Mouse (Mus musculus) thymus, adult 2 months (tissue): ENCODE results near the gene Xndc1.

ENCODE experiments used
- CTCF ChIP-seq: fragments of 200-500 bp; IDR thresholded peaks from 2 replicates; pipeline ENCODE4 v1.5.1; 2012; ENCODE audit warnings: mild to moderate bottlenecking, control low read depth, low read length, moderate library complexity, borderline replicate concordance; ENCODE audit not compliant: control insufficient read depth, poor library complexity, insufficient read depth; ENCODE audit errors: extremely low read depth
- POLR2A ChIP-seq: fragments of 200-500 bp; IDR thresholded peaks from 2 replicates; pipeline ENCODE4 v1.6.1; 2012; ENCODE audit warnings: mild to moderate bottlenecking, low read length, control low read depth, moderate library complexity; ENCODE audit not compliant: control insufficient read depth, poor library complexity, insufficient read depth; ENCODE audit errors: extremely low read depth

- TF ChIP-seq CTCF (no peak), POLR2A (no peak)
Observed at GRCm38 (mm10) chr7:102078517-102078916, 13.2 kb downstream of the Xndc1 start.
